Mouse (Mus musculus) brain, embryonic 14.5 days (tissue): ENCODE measurements around the gene Atf6b.

ENCODE experiments used
- CTCF ChIP-seq: fragments of 200-500 bp; IDR thresholded peaks from 2 replicates; pipeline ENCODE4 v1.5.1; 2012; ENCODE audit warnings: inconsistent platforms, mild to moderate bottlenecking, moderate library complexity, borderline replicate concordance; ENCODE audit not compliant: insufficient read depth, insufficient read length; ENCODE audit errors: extremely low read depth
- POLR2A ChIP-seq: fragments of 200-500 bp; IDR thresholded peaks from 2 replicates; pipeline ENCODE4 v1.6.1; 2012; ENCODE audit warnings: mild to moderate bottlenecking, inconsistent platforms, borderline replicate concordance; ENCODE audit not compliant: poor library complexity, insufficient read depth, insufficient read length, severe bottlenecking; ENCODE audit errors: extremely low read depth

DNA sequence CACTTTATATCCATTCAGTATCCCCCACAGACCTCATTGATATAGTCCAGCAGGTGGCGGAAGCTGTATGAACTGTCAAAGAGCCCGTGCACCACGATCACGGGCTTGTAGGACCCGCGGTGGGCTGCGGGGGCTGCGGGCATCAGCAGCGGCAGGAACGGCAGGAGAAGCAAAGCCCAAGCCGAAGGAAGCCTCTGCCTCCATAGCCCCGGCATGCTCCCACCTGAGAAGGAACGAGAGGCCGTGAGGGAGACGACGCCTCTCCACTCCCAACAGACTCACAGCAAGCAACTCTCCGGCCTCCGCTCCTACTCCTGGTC lies 20.2 kb upstream of the Atf6b start:
- no peak for TF ChIP-seq POLR2A
- TF ChIP-seq CTCF = peak; percentile 59; the same call in 1 of the 2 replicates
